Mouse (Mus musculus) CH12.LX (cell line): Measurements from ENCODE around the gene Fmo6. TPM values are rescaled to one million over a fixed set of nuclear protein-coding genes. Genes with fewer than 3 reads are reported as not detected.

ENCODE experiments used
- DNase-seq: peaks from one replicate; pipeline ENCODE4 v3.0.0-alpha.2; 2013; ENCODE audit errors: extremely low read depth
- H3K27ac ChIP-seq: 2 replicates; pipeline ENCODE4 v1.5.1; 2012; ENCODE audit warnings: low read depth, mild to moderate bottlenecking, control low read depth, moderate library complexity; ENCODE audit not compliant: insufficient read depth
- H3K27me3 ChIP-seq: replicated peaks from 2 replicates; pipeline ENCODE3; 2012; ENCODE audit warnings: inconsistent platforms
- H3K36me3 ChIP-seq, 2 experiments: replicated peaks in 1 of 2; 2 replicates each; pipeline versions ENCODE3 to v1.6.1; 2012; ENCODE audit warnings: inconsistent platforms in 1 of 2, low read length in 1 of 2, mild to moderate bottlenecking in 1 of 2, mixed read lengths in 1 of 2, moderate library complexity in 1 of 2; ENCODE audit not compliant: control insufficient read depth in 1 of 2, insufficient read depth in 1 of 2
- H3K4me1 ChIP-seq, 2 experiments: 2 replicates each; pipeline ENCODE4 v1.6.1; 2012; ENCODE audit warnings: inconsistent platforms in 1 of 2, moderate library complexity in 1 of 2; ENCODE audit not compliant: insufficient read depth in 2 of 2, control insufficient read depth in 1 of 2
- H3K4me2 ChIP-seq: 2 replicates; pipeline ENCODE4 v1.6.1; 2012; ENCODE audit warnings: low read depth, mild to moderate bottlenecking, control low read depth; ENCODE audit not compliant: poor library complexity, insufficient read depth, severe bottlenecking
- H3K4me3 ChIP-seq, 3 experiments: fragments of 150-350 bp in 1 of 3; sonication (generic) in 1 of 3; replicated peaks in 1 of 3; 2 replicates each; pipeline versions ENCODE3 to v1.5.1; 2011 to 2012; ENCODE audit warnings: low read depth in 2 of 3, low read length in 2 of 3, mild to moderate bottlenecking in 2 of 3, moderate library complexity in 2 of 3, control low read depth in 1 of 3, improper control_type of control experiment in 1 of 3, inconsistent platforms in 1 of 3, mixed read lengths in 1 of 3; ENCODE audit not compliant: poor library complexity in 1 of 3
- H3K79me2 ChIP-seq: replicated peaks from 2 replicates; pipeline ENCODE4 v1.6.1; 2012; ENCODE audit warnings: mild to moderate bottlenecking, moderate library complexity; ENCODE audit not compliant: control insufficient read depth, poor library complexity, insufficient read depth, severe bottlenecking; ENCODE audit errors: extremely low read depth
- H3K9ac ChIP-seq: 2 replicates; pipeline ENCODE4 v1.6.1; 2012; ENCODE audit warnings: low read depth, mild to moderate bottlenecking, control low read depth, moderate library complexity; ENCODE audit not compliant: insufficient read depth
- H3K9me3 ChIP-seq: replicated peaks from 2 replicates; pipeline ENCODE3; 2012; ENCODE audit warnings: low read length, inconsistent platforms, mixed read lengths
- BHLHE40 ChIP-seq: IDR thresholded peaks from 2 replicates; pipeline ENCODE4 v1.6.1; 2011; ENCODE audit warnings: mild to moderate bottlenecking, low read depth, low read length, improper control_type of control experiment
- CHD1 ChIP-seq: IDR thresholded peaks from 2 replicates; pipeline ENCODE4 v1.6.1; 2012; ENCODE audit warnings: low read depth, low read length, improper control_type of control experiment, inconsistent platforms
- CHD2 ChIP-seq: IDR thresholded peaks from 2 replicates; pipeline ENCODE4 v1.6.1; 2011; ENCODE audit warnings: low read length, improper control_type of control experiment
- CTCF ChIP-seq, 2 experiments: IDR thresholded peaks in 1 of 2; conservative IDR thresholded peaks in 1 of 2; 2 replicates each; pipeline ENCODE4 v1.5.1; 2011 to 2012; ENCODE audit warnings: low read depth in 2 of 2, low read length in 2 of 2, improper control_type of control experiment in 1 of 2, inconsistent platforms in 1 of 2, mild to moderate bottlenecking in 1 of 2, moderate library complexity in 1 of 2
- ELF1 ChIP-seq: IDR thresholded peaks from 2 replicates; pipeline ENCODE4 v1.6.1; 2014; ENCODE audit warnings: low read depth, mild to moderate bottlenecking, inconsistent platforms, low read length, improper control_type of control experiment
- EP300 ChIP-seq: IDR thresholded peaks from 2 replicates; pipeline ENCODE4 v1.6.1; 2011; ENCODE audit warnings: low read length, improper control_type of control experiment
- ETS1 ChIP-seq: conservative IDR thresholded peaks from 2 replicates; pipeline ENCODE4 v1.6.1; 2012; ENCODE audit warnings: low read depth, mild to moderate bottlenecking, inconsistent platforms, low read length, improper control_type of control experiment, moderate library complexity
- GABPA ChIP-seq: IDR thresholded peaks from 2 replicates; pipeline ENCODE4 v1.6.1; 2012; ENCODE audit warnings: low read depth, low read length, improper control_type of control experiment, inconsistent platforms; ENCODE audit not compliant: insufficient replicate concordance
- JUN ChIP-seq: IDR thresholded peaks from 2 replicates; pipeline ENCODE4 v1.6.1; 2011; ENCODE audit warnings: low read depth, mild to moderate bottlenecking, low read length, improper control_type of control experiment, moderate library complexity; ENCODE audit not compliant: insufficient read depth
- MAFK ChIP-seq: IDR thresholded peaks from 2 replicates; pipeline ENCODE4 v1.6.1; 2011; ENCODE audit warnings: low read length, improper control_type of control experiment; ENCODE audit not compliant: insufficient replicate concordance
- MAX ChIP-seq: IDR thresholded peaks from 2 replicates; pipeline ENCODE4 v1.6.1; 2011; ENCODE audit warnings: low read length, improper control_type of control experiment
- MEF2A ChIP-seq: IDR thresholded peaks from 2 replicates; pipeline ENCODE4 v1.6.1; 2014; ENCODE audit warnings: low read depth, mild to moderate bottlenecking, inconsistent platforms, low read length, improper control_type of control experiment, borderline replicate concordance
- MXI1 ChIP-seq: IDR thresholded peaks from 2 replicates; pipeline ENCODE4 v1.6.1; 2011; ENCODE audit warnings: mild to moderate bottlenecking, low read depth, low read length, improper control_type of control experiment
- MYC ChIP-seq: IDR thresholded peaks from 2 replicates; pipeline ENCODE4 v1.6.1; 2011; ENCODE audit warnings: low read depth, mild to moderate bottlenecking, improper control_type of control experiment, low read length
- PAX5 ChIP-seq: IDR thresholded peaks from 2 replicates; pipeline ENCODE4 v1.6.1; 2012; ENCODE audit warnings: low read length, inconsistent platforms, mixed read lengths
- POLR2A ChIP-seq: IDR thresholded peaks from 2 replicates; pipeline ENCODE4 v1.6.1; 2011; ENCODE audit warnings: low read depth, mild to moderate bottlenecking, improper control_type of control experiment, low read length
- RAD21 ChIP-seq: IDR thresholded peaks from 2 replicates; pipeline ENCODE4 v1.6.1; 2011; ENCODE audit warnings: low read depth, mild to moderate bottlenecking, low read length, improper control_type of control experiment, moderate library complexity
- RCOR1 ChIP-seq: conservative IDR thresholded peaks from 2 replicates; pipeline ENCODE4 v1.6.1; 2012; ENCODE audit warnings: low read depth, mild to moderate bottlenecking, inconsistent platforms, low read length, improper control_type of control experiment
- SIN3A ChIP-seq: IDR thresholded peaks from 2 replicates; pipeline ENCODE4 v1.6.1; 2012; ENCODE audit warnings: low read length, improper control_type of control experiment, inconsistent platforms
- SMC3 ChIP-seq: IDR thresholded peaks from 2 replicates; pipeline ENCODE4 v1.6.1; 2011; ENCODE audit warnings: low read depth, low read length, improper control_type of control experiment
- TBP ChIP-seq: conservative IDR thresholded peaks from 2 replicates; pipeline ENCODE4 v1.6.1; 2011; ENCODE audit warnings: low read depth, low read length, improper control_type of control experiment
- UBTF ChIP-seq: IDR thresholded peaks from 2 replicates; pipeline ENCODE4 v1.6.1; 2012; ENCODE audit warnings: low read depth, mild to moderate bottlenecking, inconsistent platforms, low read length, improper control_type of control experiment, moderate library complexity
- USF1 ChIP-seq: IDR thresholded peaks from 2 replicates; pipeline ENCODE4 v1.6.1; 2014; ENCODE audit warnings: low read depth, mild to moderate bottlenecking, inconsistent platforms, low read length, improper control_type of control experiment
- ZNF384 ChIP-seq: IDR thresholded peaks from 2 replicates; pipeline ENCODE4 v1.6.1; 2012; ENCODE audit warnings: low read depth, low read length, improper control_type of control experiment, inconsistent platforms
- dilution Hi-C: fragments of 300-500 bp; cut with MboI; formaldehyde crosslinking; loops from 2 replicates; pipeline ENCODE4 v1.14.3; 2020; ENCODE audit warnings: low sequenced_read_pairs; ENCODE audit not compliant: extremely low pct_unique_long_range_greater_than_20kb, extremely low pct_ligation_motif_present
- in situ Hi-C: fragments of 300-500 bp; cut with MboI; formaldehyde crosslinking; loops from 3 replicates; pipeline ENCODE4 v1.14.3; 2019; ENCODE audit warnings: low sequenced_read_pairs, low pct_ligation_motif_present, low pct_unique_long_range_greater_than_20kb, mixed read lengths
- polyA plus RNA-seq: library from polyadenylated mRNA; unstranded; fragments of >175 nt; gene quantifications from 2 replicates; pipeline ENCODE4 v1.2.1, GENCODE M21; 2012; ENCODE audit warnings: low read depth; ENCODE audit not compliant: insufficient read length
- total RNA-seq, 2 experiments: library from RNA; depleted of rRNA; stranded (reverse); fragments of 300-350 nt in 1 of 2; fragments of >200 nt in 1 of 2; gene quantifications; 2 replicates each; pipeline ENCODE4 v1.2.3; 2012 to 2014

Gene Fmo6
- total and polyA plus RNA-seq, 3 experiments, result not detected

DNA sequence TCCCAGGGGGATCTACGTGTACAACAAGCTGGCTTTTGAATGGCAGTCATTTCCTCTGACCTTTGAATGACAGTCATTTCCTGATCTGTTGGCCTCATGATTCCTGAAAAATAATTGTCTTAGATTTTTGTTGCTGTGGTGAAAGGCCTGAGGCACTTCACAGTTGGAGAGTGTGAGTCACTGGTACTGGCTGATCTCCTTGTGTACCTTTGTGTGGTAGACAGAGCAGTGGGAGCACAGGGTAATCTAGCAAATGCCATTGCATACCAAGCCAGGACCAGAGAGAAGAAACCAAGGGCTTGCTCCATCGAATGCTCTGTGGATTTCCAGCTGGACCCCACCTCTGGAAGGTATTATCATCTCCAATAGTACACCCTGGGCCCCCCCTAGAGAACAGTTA is 15.8 kb upstream of the Fmo6 start:
- Histone ChIP-seq H3K27ac (no peak overlapping the region), H3K9me3 (no peaks in the 10 kb centered on the region), H3K36me3 (no peaks in the 10 kb centered on the region), H3K4me2 (no peak overlapping the region), H3K4me3 (no peak overlapping the region), H3K9ac (no peak overlapping the region), H3K27me3 (no peaks in the 10 kb centered on the region), H3K79me2 (no peaks in the 10 kb centered on the region), H3K4me1 (no peaks in the 10 kb centered on the region)
- TF ChIP-seq SMC3 (no peak), JUN (no peak), TBP (no peak), MXI1 (no peak), MEF2A (no peak), UBTF (no peak), GABPA (no peak), CHD2 (no peak), EP300 (no peak), USF1 (no peak), CHD1 (no peak), POLR2A (no peak), PAX5 (no peak), ELF1 (no peak)
- DNase-seq, result no peak
- dilution Hi-C loops, result no loop called here
- in situ Hi-C loops, result no loop called here

DNA sequence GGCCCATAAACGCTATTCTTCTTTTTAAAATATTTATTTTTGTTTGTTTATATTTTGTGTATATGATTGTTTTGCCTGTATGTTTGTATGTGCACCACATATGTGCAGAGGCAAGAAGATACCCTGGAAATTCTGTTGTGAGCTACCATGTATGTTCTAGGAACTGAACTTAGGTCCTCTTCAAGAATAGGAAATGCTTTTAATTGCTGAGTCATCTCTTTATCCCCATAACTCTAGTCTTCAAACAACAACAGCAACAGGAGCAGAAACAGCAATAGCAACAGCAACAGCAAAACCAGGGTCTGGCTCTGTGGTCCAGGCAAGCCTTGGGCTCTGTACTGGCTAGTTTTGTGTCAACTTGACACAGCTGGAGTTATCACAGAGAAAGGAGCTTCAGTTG is 12.4 kb upstream of the Fmo6 start:
- TF ChIP-seq PAX5, result no peak
- TF ChIP-seq GABPA, result no peak
- peak; percentile 68; the same call in 1 of the 2 replicates for TF ChIP-seq MAFK
- TF ChIP-seq BHLHE40, result no peak
- H3K9ac ChIP-seq, result no peak overlapping the region
- no peaks in the 10 kb centered on the region for H3K27me3 ChIP-seq
- no peaks in the 10 kb centered on the region for H3K9me3 ChIP-seq
- no peaks in the 10 kb centered on the region for H3K79me2 ChIP-seq
- no peaks in the 10 kb centered on the region for H3K36me3 ChIP-seq
- no peak for DNase-seq
- in situ Hi-C loops (no loop called here), dilution Hi-C loops (no loop called here)
- H3K27ac ChIP-seq, result no peak overlapping the region
- no peaks in the 10 kb centered on the region for H3K4me1 ChIP-seq
- no peak overlapping the region for H3K4me2 ChIP-seq
- no peak overlapping the region for H3K4me3 ChIP-seq

DNA sequence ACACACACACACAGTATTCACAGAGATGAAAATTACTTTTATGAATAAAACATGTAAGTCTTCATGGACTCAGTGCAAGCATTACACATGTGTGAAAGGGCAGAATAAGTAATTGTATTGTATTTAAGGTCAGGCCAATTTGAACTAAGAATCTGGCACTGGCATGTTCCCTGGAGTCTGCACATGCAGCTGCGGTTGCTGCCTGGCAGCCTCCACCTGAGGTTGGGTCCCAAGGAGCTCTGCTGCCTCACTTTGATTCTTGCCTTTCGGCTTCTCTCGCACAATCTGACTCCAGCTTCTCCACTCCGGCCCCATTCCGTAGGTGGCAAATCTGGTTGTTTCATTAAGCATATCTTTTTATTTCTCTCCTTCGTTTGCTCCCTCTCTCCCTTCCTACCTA is 10.6 kb upstream of the Fmo6 start:
- Histone ChIP-seq H3K9me3 (no peaks in the 10 kb centered on the region), H3K36me3 (no peaks in the 10 kb centered on the region), H3K9ac (no peak overlapping the region), H3K27ac (no peak overlapping the region), H3K79me2 (no peaks in the 10 kb centered on the region), H3K4me2 (no peak overlapping the region), H3K27me3 (no peaks in the 10 kb centered on the region), H3K4me1 (no peaks in the 10 kb centered on the region), H3K4me3 (no peak overlapping the region)
- TF ChIP-seq MYC (no peak), CHD2 (no peak), CTCF (conservative IDR thresholded peaks at IDR 0.05 in 1 of 2, IDR thresholded peaks at IDR 0.05 in 1 of 2; ENCODE audit: low read depth in 2 of 2, low read length in 2 of 2) (no peak), MAX (no peak), ELF1 (no peak), CHD1 (no peak), MAFK (no peak), JUN (no peak), TBP (no peak), ZNF384 (no peak), ETS1 (no peak), RCOR1 (no peak), USF1 (no peak), SIN3A (no peak), RAD21 (no peak), SMC3 (no peak)
- dilution Hi-C loops (no loop called here), in situ Hi-C loops (no loop called here)
- DNase-seq, result no peak
